Mouse (Mus musculus): ENCODE measurements around the gene Slc4a4. TPM values are rescaled to one million over a fixed set of nuclear protein-coding genes. Genes with fewer than 3 reads are reported as not detected.

Gene Slc4a4
- total and polyA plus RNA-seq, 2 experiments from 2014 or later, result 4.4 to 10.6 TPM

- ATAC-seq (ENCODE audit: insufficient read depth, low read depth) (no peak), DNase-seq (ENCODE audit: low spot score) (no peak)
- Histone ChIP-seq H3K27ac (ENCODE audit: low read depth) (no peak overlapping the region), H3K4me2 (ENCODE audit: low read depth, low read length) (no peak overlapping the region), H3K27me3 (ENCODE audit: control insufficient read depth, insufficient read depth, low read length) (no peaks in the 10 kb centered on the region), H3K36me3 (replicated peaks; ENCODE audit: control insufficient read depth, insufficient read depth, low read length) (0 out of 2 replicates have a peak, but pooled peaks cover 6% of the 10 kb centered on the region), H3K4me1 (ENCODE audit: control insufficient read depth, insufficient read depth) (peaks cover 3% of the 10 kb centered on the region; the same call in 1 of the 2 replicates), H3K9me3 (replicated peaks; ENCODE audit: control insufficient read depth, low read length) (no peaks in the 10 kb centered on the region), H3K9ac (replicated peaks; ENCODE audit: low read depth, low read length) (no peak overlapping the region), H3K4me3 (ENCODE audit: low read depth, low read length) (no peak overlapping the region)
- TF ChIP-seq EP300 (IDR thresholded peaks at IDR 0.05; ENCODE audit: low read depth), result no peak
- 63% methylated on average over 2 of the region's 2 CpGs for WGBS
Measured at GRCm38 (mm10) chr5:89198501-89198900, 311.9 kb downstream of the Slc4a4 start.

GRCm38 (mm10) chr5:89209973-89210703, 323.5 kb downstream of the Slc4a4 start:
- TF ChIP-seq EP300 (IDR thresholded peaks at IDR 0.05; ENCODE audit: low read depth) (no peak), CTCF (IDR thresholded peaks at IDR 0.05; ENCODE audit: low read depth) (no peak)
- Histone ChIP-seq H3K4me3 (ENCODE audit: low read depth, low read length) (no peak overlapping the region), H3K27ac (ENCODE audit: low read depth) (no peak overlapping the region), H3K4me2 (ENCODE audit: low read depth, low read length) (no peak overlapping the region), H3K27me3 (ENCODE audit: control insufficient read depth, insufficient read depth, low read length) (no peaks in the 10 kb centered on the region), H3K9me3 (replicated peaks; ENCODE audit: control insufficient read depth, low read length) (no peaks in the 10 kb centered on the region), H3K4me1 (ENCODE audit: control insufficient read depth, insufficient read depth) (no peaks in the 10 kb centered on the region), H3K9ac (replicated peaks; ENCODE audit: low read depth, low read length) (no peak overlapping the region), H3K36me3 (replicated peaks; ENCODE audit: control insufficient read depth, insufficient read depth, low read length) (no peaks in the 10 kb centered on the region)
- DNase-seq (ENCODE audit: low spot score) (no peak), ATAC-seq (ENCODE audit: insufficient read depth, low read depth) (no peak)
- 69% methylated on average over 7 of the region's 7 CpGs for WGBS

- H3K4me3 ChIP-seq (ENCODE audit: low read depth, low read length), result no peak overlapping the region
- TF ChIP-seq CTCF (IDR thresholded peaks at IDR 0.05; ENCODE audit: low read depth), result no peak
- TF ChIP-seq EP300 (IDR thresholded peaks at IDR 0.05; ENCODE audit: low read depth), result no peak
- H3K9ac ChIP-seq (replicated peaks; ENCODE audit: low read depth, low read length), result no peak overlapping the region
- H3K4me1 ChIP-seq (ENCODE audit: control insufficient read depth, insufficient read depth), result no peaks in the 10 kb centered on the region
- no peak overlapping the region for H3K4me2 ChIP-seq (ENCODE audit: low read depth, low read length)
- H3K27me3 ChIP-seq (ENCODE audit: control insufficient read depth, insufficient read depth, low read length), result no peaks in the 10 kb centered on the region
- no peaks in the 10 kb centered on the region for H3K9me3 ChIP-seq (replicated peaks; ENCODE audit: control insufficient read depth, low read length)
- WGBS, result 69% methylated on average over 1 of the region's 1 CpGs
- no peaks in the 10 kb centered on the region for H3K36me3 ChIP-seq (replicated peaks; ENCODE audit: control insufficient read depth, insufficient read depth, low read length)
- no peak overlapping the region for H3K27ac ChIP-seq (ENCODE audit: low read depth)
- ATAC-seq (ENCODE audit: insufficient read depth, low read depth) (no peak), DNase-seq (ENCODE audit: low spot score) (no peak)
Measured at GRCm38 (mm10) chr5:89211057-89211456, 324.4 kb downstream of the Slc4a4 start.

- H3K4me2 ChIP-seq (ENCODE audit: low read depth, low read length), result no peak overlapping the region
- no peaks in the 10 kb centered on the region for H3K27me3 ChIP-seq (ENCODE audit: control insufficient read depth, insufficient read depth, low read length)
- no peak for DNase-seq (ENCODE audit: low spot score)
- H3K4me3 ChIP-seq (ENCODE audit: low read depth, low read length), result no peak overlapping the region
- H3K4me1 ChIP-seq (ENCODE audit: control insufficient read depth, insufficient read depth), result no peaks in the 10 kb centered on the region
- TF ChIP-seq EP300 (IDR thresholded peaks at IDR 0.05; ENCODE audit: low read depth), result no peak
- no peak for TF ChIP-seq CTCF (IDR thresholded peaks at IDR 0.05; ENCODE audit: low read depth)
- no peak overlapping the region for H3K9ac ChIP-seq (replicated peaks; ENCODE audit: low read depth, low read length)
- WGBS, result 87% methylated on average over 8 of the region's 8 CpGs
- no peak for ATAC-seq (ENCODE audit: insufficient read depth, low read depth)
- no peaks in the 10 kb centered on the region for H3K9me3 ChIP-seq (replicated peaks; ENCODE audit: control insufficient read depth, low read length)
- no peaks in the 10 kb centered on the region for H3K36me3 ChIP-seq (replicated peaks; ENCODE audit: control insufficient read depth, insufficient read depth, low read length)
- H3K27ac ChIP-seq (ENCODE audit: low read depth), result no peak overlapping the region
Measured at GRCm38 (mm10) chr5:89218222-89218621, 331.6 kb downstream of the Slc4a4 start.

GRCm38 (mm10) chr5:89218709-89219108, 332.1 kb downstream of the Slc4a4 start:
- no peak for TF ChIP-seq CTCF (IDR thresholded peaks at IDR 0.05; ENCODE audit: low read depth)
- TF ChIP-seq EP300 (IDR thresholded peaks at IDR 0.05; ENCODE audit: low read depth), result no peak
- H3K4me3 ChIP-seq (ENCODE audit: low read depth, low read length), result no peak overlapping the region
- no peaks in the 10 kb centered on the region for H3K36me3 ChIP-seq (replicated peaks; ENCODE audit: control insufficient read depth, insufficient read depth, low read length)
- H3K4me1 ChIP-seq (ENCODE audit: control insufficient read depth, insufficient read depth), result no peaks in the 10 kb centered on the region
- no peak overlapping the region for H3K9ac ChIP-seq (replicated peaks; ENCODE audit: low read depth, low read length)
- no peak overlapping the region for H3K27ac ChIP-seq (ENCODE audit: low read depth)
- DNase-seq (ENCODE audit: low spot score) (no peak), ATAC-seq (ENCODE audit: insufficient read depth, low read depth) (no peak)
- WGBS, result 76% methylated on average over 6 of the region's 6 CpGs
- H3K9me3 ChIP-seq (replicated peaks; ENCODE audit: control insufficient read depth, low read length), result no peaks in the 10 kb centered on the region
- H3K27me3 ChIP-seq (ENCODE audit: control insufficient read depth, insufficient read depth, low read length), result no peaks in the 10 kb centered on the region
- no peak overlapping the region for H3K4me2 ChIP-seq (ENCODE audit: low read depth, low read length)

GRCm38 (mm10) chr5:89221658-89222057, 335.0 kb downstream of the Slc4a4 start:
- H3K27me3 ChIP-seq (ENCODE audit: control insufficient read depth, insufficient read depth, low read length), result no peaks in the 10 kb centered on the region
- H3K27ac ChIP-seq (ENCODE audit: low read depth), result no peak overlapping the region
- H3K4me1 ChIP-seq (ENCODE audit: control insufficient read depth, insufficient read depth), result no peaks in the 10 kb centered on the region
- no peaks in the 10 kb centered on the region for H3K9me3 ChIP-seq (replicated peaks; ENCODE audit: control insufficient read depth, low read length)
- DNase-seq (ENCODE audit: low spot score), result peak; percentile 21
- 50% methylated on average over 1 of the region's 1 CpGs for WGBS
- H3K4me3 ChIP-seq (ENCODE audit: low read depth, low read length), result no peak overlapping the region
- H3K36me3 ChIP-seq (replicated peaks; ENCODE audit: control insufficient read depth, insufficient read depth, low read length), result peaks cover 7% of the 10 kb centered on the region
- no peak for ATAC-seq (ENCODE audit: insufficient read depth, low read depth)
- H3K9ac ChIP-seq (replicated peaks; ENCODE audit: low read depth, low read length), result no peak overlapping the region
- TF ChIP-seq CTCF (IDR thresholded peaks at IDR 0.05; ENCODE audit: low read depth), result peak; percentile 82
- no peak for TF ChIP-seq EP300 (IDR thresholded peaks at IDR 0.05; ENCODE audit: low read depth)
- no peak overlapping the region for H3K4me2 ChIP-seq (ENCODE audit: low read depth, low read length)
